9 mouse cellular contexts compared by ENCODE assay signal in the genomic region with DNA sequence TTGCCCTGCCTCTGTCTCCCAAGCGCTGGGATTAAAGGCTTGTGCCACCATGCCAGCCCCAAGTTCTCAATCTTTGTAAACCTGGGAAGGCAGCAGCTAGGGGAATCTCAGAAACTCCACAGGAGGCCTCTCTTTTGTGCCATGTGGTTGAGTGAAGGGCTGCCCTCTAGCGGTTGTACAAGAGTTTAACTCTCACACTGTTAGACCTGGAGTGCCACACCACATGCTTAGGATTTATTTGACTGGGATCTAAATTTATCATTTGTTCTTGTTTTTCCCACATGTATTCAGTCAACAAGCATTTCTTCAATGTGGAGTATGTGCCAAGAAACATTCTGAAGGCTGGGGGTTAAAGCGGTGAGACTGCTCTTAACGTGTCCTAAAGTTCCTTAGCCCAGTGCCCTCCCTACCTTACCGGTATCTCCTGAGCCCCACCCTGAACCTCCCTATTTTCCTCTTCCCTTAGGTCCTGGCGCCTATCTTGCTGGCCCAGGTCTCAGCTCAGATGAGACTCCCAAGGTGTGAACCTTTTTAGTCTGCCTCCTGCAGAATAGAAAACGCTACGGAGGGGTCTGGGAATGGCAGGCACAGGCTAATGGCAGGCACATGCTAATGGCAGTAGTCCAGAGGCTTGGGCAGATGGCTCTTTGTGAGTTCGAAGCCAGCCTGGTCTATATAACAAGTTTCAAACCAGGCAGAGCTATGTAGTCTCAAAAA. TPM values are rescaled to one million over a fixed set of nuclear protein-coding genes. Genes with fewer than 3 reads are reported as not detected.
DNase-seq lines count a peak whose midpoint lies in the region; ATAC-seq and TF ChIP-seq lines count a peak whose summit lies in the region.
"Had no signal": no experiment of that assay in that cellular context is flagged by ENCODE, and none has a peak within 500 bp of the region (broad histone marks: within the 10 kb centered on the region; RNA-seq: fewer than 3 reads in every experiment).

No protein-coding gene starts in this region.

- DNase-seq in 3T3-L1 (ENCODE audit: low read depth, low spot score), result peak; percentile 94
- peak; percentile 77 for DNase-seq in cerebellum, adult 11-12 months
- peak; percentile 86 for DNase-seq in forebrain, postnatal 0 days
- DNase-seq in kidney, postnatal 0 days (ENCODE audit: low spot score), result peak; percentile 94
- peak in 2 of 3 experiments; percentile 58 to 66 for DNase-seq in liver, embryonic 14.5 days (ENCODE audit: low read depth in 3 of 3, low spot score in 3 of 3)
- DNase-seq in retina, postnatal 1 day, result peak; percentile 88
- DNase-seq in thymus, postnatal 25 days, result peak; percentile 75

- no peak for TF ChIP-seq POLR2A in ES-Bruce4 (IDR thresholded peaks at IDR 0.05; ENCODE audit: insufficient read depth, low read length)

- no peak overlapping the region for H3K4me2 ChIP-seq in forebrain, postnatal 0 days (ENCODE audit: low read depth)
- H3K4me2 ChIP-seq in kidney, postnatal 0 days (ENCODE audit: low read length), result no peak overlapping the region
- peak overlapping the region; percentile 2 for H3K4me2 ChIP-seq in liver, embryonic 14.5 days (ENCODE audit: low read depth)

- H3K4me1 ChIP-seq in ES-Bruce4 (ENCODE audit: control insufficient read depth, insufficient read depth, low read length), result peaks cover 2% of the 10 kb centered on the region
- H3K4me1 ChIP-seq in forebrain, postnatal 0 days (ENCODE audit: insufficient read depth), result peaks cover 9% of the 10 kb centered on the region; the same call in 1 of the 2 replicates
- peaks cover 9% of the 10 kb centered on the region for H3K4me1 ChIP-seq in kidney, postnatal 0 days (replicated peaks; ENCODE audit: insufficient read depth, low read length)
- peaks cover 18 to 25% of the 10 kb centered on the region in 2 experiments for H3K4me1 ChIP-seq in liver, embryonic 14.5 days (replicated peaks; ENCODE audit: control insufficient read depth in 2 of 2, insufficient read depth in 2 of 2, low read length in 1 of 2)

- WGBS in forebrain, postnatal 0 days, result 45% methylated on average over 9 of the region's 9 CpGs
- WGBS in kidney, postnatal 0 days, result 52% methylated on average over 9 of the region's 9 CpGs
- WGBS in liver, embryonic 14.5 days (ENCODE audit: insufficient replicate concordance), result 34% methylated on average over 9 of the region's 9 CpGs

- peak; percentile 50 for TF ChIP-seq CTCF in ES-Bruce4 (IDR thresholded peaks at IDR 0.05; ENCODE audit: low read depth, low read length)
- peak; percentile 83 for TF ChIP-seq CTCF in forebrain, postnatal 0 days (IDR thresholded peaks at IDR 0.05; ENCODE audit: low read depth)
- TF ChIP-seq CTCF in kidney, postnatal 0 days (IDR thresholded peaks at IDR 0.05; ENCODE audit: low read depth), result peak; percentile 85
- peak; percentile 82 for TF ChIP-seq CTCF in liver, embryonic 14.5 days (IDR thresholded peaks at IDR 0.05; ENCODE audit: low read depth)

- no peak overlapping the region for H3K27ac ChIP-seq in ES-Bruce4 (ENCODE audit: insufficient read depth, low read length)
- H3K27ac ChIP-seq in forebrain, postnatal 0 days (ENCODE audit: low read depth, low read length), result peak overlapping the region; percentile 90; the same call in 1 of the 2 replicates
- no peak overlapping the region for H3K27ac ChIP-seq in kidney, postnatal 0 days
- H3K27ac ChIP-seq in liver, embryonic 14.5 days, result peak overlapping the region; percentile 71

- H3K36me3 ChIP-seq in ES-Bruce4 (ENCODE audit: control insufficient read depth, insufficient read depth, low read length, poor library complexity, severe bottlenecking), result peaks cover 3% of the 10 kb centered on the region; the same call in 1 of the 2 replicates
- no peaks in the 10 kb centered on the region for H3K36me3 ChIP-seq in forebrain, postnatal 0 days (ENCODE audit: insufficient read depth)
- H3K36me3 ChIP-seq in kidney, postnatal 0 days (ENCODE audit: insufficient read depth, low read length), result no peaks in the 10 kb centered on the region
- H3K36me3 ChIP-seq in liver, embryonic 14.5 days (replicated peaks; ENCODE audit: control insufficient read depth, insufficient read depth, low read depth), result no peaks in the 10 kb centered on the region

- H3K27me3 ChIP-seq in ES-Bruce4 (ENCODE audit: control insufficient read depth, insufficient read depth, low read length, poor library complexity, severe bottlenecking), result no peaks in the 10 kb centered on the region
- H3K27me3 ChIP-seq in forebrain, postnatal 0 days (ENCODE audit: insufficient read depth, low read length), result no peaks in the 10 kb centered on the region
- no peaks in the 10 kb centered on the region for H3K27me3 ChIP-seq in kidney, postnatal 0 days (ENCODE audit: insufficient read depth, low read length)
- H3K27me3 ChIP-seq in liver, embryonic 14.5 days (ENCODE audit: control insufficient read depth, insufficient read depth, low read length), result no peaks in the 10 kb centered on the region
- H3K27me3 ChIP-seq: heart, embryonic 13.5 days had no signal

- no peaks in the 10 kb centered on the region for H3K9me3 ChIP-seq in ES-Bruce4 (replicated peaks; ENCODE audit: control insufficient read depth, insufficient read depth, low read length, poor library complexity, severe bottlenecking)
- no peaks in the 10 kb centered on the region for H3K9me3 ChIP-seq in forebrain, postnatal 0 days (ENCODE audit: low read length)
- H3K9me3 ChIP-seq in kidney, postnatal 0 days (replicated peaks; ENCODE audit: low read length), result no peaks in the 10 kb centered on the region
- H3K9me3 ChIP-seq in liver, embryonic 14.5 days (ENCODE audit: control insufficient read depth, low read length), result no peaks in the 10 kb centered on the region
- H3K9me3 ChIP-seq: heart, embryonic 13.5 days had no signal

- ATAC-seq in forebrain, postnatal 0 days, result peak; percentile 49
- no peak; the same call in 1 of the 2 replicates for ATAC-seq in kidney, postnatal 0 days (replicated peaks; ENCODE audit: low FRiP score, low read depth)
- ATAC-seq in liver, embryonic 14.5 days (ENCODE audit: insufficient read depth), result no peak

- no peak overlapping the region for H3K9ac ChIP-seq in ES-Bruce4 (ENCODE audit: low read depth, poor library complexity, severe bottlenecking)
- H3K9ac ChIP-seq in forebrain, postnatal 0 days, result no peak overlapping the region
- H3K9ac ChIP-seq in kidney, postnatal 0 days (ENCODE audit: low read depth, low read length), result no peak overlapping the region
- H3K9ac ChIP-seq in liver, embryonic 14.5 days (replicated peaks), result no peak overlapping the region

- no peak overlapping the region for H3K4me3 ChIP-seq in ES-Bruce4 (ENCODE audit: low read depth, low read length)
- no peak overlapping the region for H3K4me3 ChIP-seq in forebrain, postnatal 0 days (ENCODE audit: low read depth, low read length)
- no peak overlapping the region for H3K4me3 ChIP-seq in kidney, postnatal 0 days (replicated peaks; ENCODE audit: low read depth, low read length)
- H3K4me3 ChIP-seq in liver, embryonic 14.5 days (ENCODE audit: insufficient read depth in 1 of 2, low read depth in 2 of 2, low read length in 2 of 2), result no peak overlapping the region

- TF ChIP-seq EP300 in ES-Bruce4 (IDR thresholded peaks at IDR 0.05; ENCODE audit: insufficient read depth, low read depth, low read length), result no peak
- TF ChIP-seq EP300 in liver, embryonic 14.5 days (IDR thresholded peaks at IDR 0.05; ENCODE audit: low read depth), result no peak

RNA-seq across cellular contexts. Expression of a gene that starts 1.1 kb away (rescaled TPM):
- polyA plus RNA-seq in ES-Bruce4 (2011; ENCODE audit: insufficient read depth, insufficient read length, low read depth, missing spikeins), result 12.7 and 13.3 TPM in 2 replicates
- total RNA-seq in forebrain, postnatal 0 days (2014; rRNA removed), result 13.8 and 19.4 TPM in 2 replicates
- polyA plus RNA-seq in forebrain, postnatal 0 days (2015; fragmentation: Nextera tagmentation; extraction: Ambion mirVana), result 10.7 and 14.4 TPM in 2 replicates
- 22.5 and 23.4 TPM in 2 replicates for polyA plus RNA-seq in kidney, postnatal 0 days (2015; fragmentation: Nextera tagmentation; extraction: Ambion mirVana)
- polyA plus RNA-seq in liver, embryonic 14.5 days (2012; rRNA removed), result 7.4 and 9.2 TPM in 2 replicates
- 6.3 and 8.1 TPM in 2 replicates for polyA plus RNA-seq in liver, embryonic 14.5 days (2014; fragmentation: Nextera tagmentation; extraction: Ambion mirVana)

RNA-seq across cellular contexts. Expression of a gene that starts 24.1 kb away (rescaled TPM):
- polyA plus RNA-seq in ES-Bruce4 (2011; ENCODE audit: insufficient read depth, insufficient read length, low read depth, missing spikeins), result 50.3 and 56.8 TPM in 2 replicates
- 127 and 158 TPM in 2 replicates for total RNA-seq in forebrain, postnatal 0 days (2014; rRNA removed)
- 84.6 and 91.7 TPM in 2 replicates for polyA plus RNA-seq in forebrain, postnatal 0 days (2015; fragmentation: Nextera tagmentation; extraction: Ambion mirVana)
- 62.5 and 66.1 TPM in 2 replicates for polyA plus RNA-seq in kidney, postnatal 0 days (2015; fragmentation: Nextera tagmentation; extraction: Ambion mirVana)
- polyA plus RNA-seq in liver, embryonic 14.5 days (2012; rRNA removed), result 8.1 and 10.0 TPM in 2 replicates
- 11.7 and 12.3 TPM in 2 replicates for polyA plus RNA-seq in liver, embryonic 14.5 days (2014; fragmentation: Nextera tagmentation; extraction: Ambion mirVana)

RNA-seq across cellular contexts. Expression of a gene that starts 33.1 kb away (rescaled TPM):
- not detected in 2 replicates for polyA plus RNA-seq in ES-Bruce4 (2011; ENCODE audit: insufficient read depth, insufficient read length, low read depth, missing spikeins)
- 0.23 TPM in 1 of 2 replicates, not detected in the other for total RNA-seq in forebrain, postnatal 0 days (2014; rRNA removed)
- polyA plus RNA-seq in forebrain, postnatal 0 days (2015; fragmentation: Nextera tagmentation; extraction: Ambion mirVana), result 1.1 and 1.5 TPM in 2 replicates
- polyA plus RNA-seq in kidney, postnatal 0 days (2015; fragmentation: Nextera tagmentation; extraction: Ambion mirVana), result 0.46 TPM in 1 of 2 replicates, not detected in the other
- polyA plus RNA-seq in liver, embryonic 14.5 days (2012; rRNA removed), result not detected in 2 replicates
- not detected in 2 replicates for polyA plus RNA-seq in liver, embryonic 14.5 days (2014; fragmentation: Nextera tagmentation; extraction: Ambion mirVana)
- polyA plus RNA-seq: heart, embryonic 13.5 days had no signal

RNA-seq across cellular contexts. Expression of a gene that starts 54.5 kb away (rescaled TPM):
- 8.9 and 9.1 TPM in 2 replicates for polyA plus RNA-seq in ES-Bruce4 (2011; ENCODE audit: insufficient read depth, insufficient read length, low read depth, missing spikeins)
- total RNA-seq in forebrain, postnatal 0 days (2014; rRNA removed), result 18.0 and 18.1 TPM in 2 replicates
- 21.2 and 22.2 TPM in 2 replicates for polyA plus RNA-seq in forebrain, postnatal 0 days (2015; fragmentation: Nextera tagmentation; extraction: Ambion mirVana)
- polyA plus RNA-seq in kidney, postnatal 0 days (2015; fragmentation: Nextera tagmentation; extraction: Ambion mirVana), result 12.5 and 12.6 TPM in 2 replicates
- 17.7 and 19.0 TPM in 2 replicates for polyA plus RNA-seq in liver, embryonic 14.5 days (2012; rRNA removed)
- 18.0 and 18.1 TPM in 2 replicates for polyA plus RNA-seq in liver, embryonic 14.5 days (2014; fragmentation: Nextera tagmentation; extraction: Ambion mirVana)

Comparison
In these comparisons a context has a peak if more than half of its experiments do, and no peak if none do; other contexts are left out.
1. H3K27ac ChIP-seq: peak in forebrain, postnatal 0 days (single experiment) and liver, embryonic 14.5 days (single experiment); none in ES-Bruce4 (single experiment) and kidney, postnatal 0 days (single experiment).
2. Peak in every context shown above with its lines, with median percentiles within 50 percentile points of each other: DNase-seq and CTCF ChIP-seq.